Mouse (Mus musculus): ENCODE results near the gene Gtf2h2. TPM values are rescaled to one million over a fixed set of nuclear protein-coding genes. Genes with fewer than 3 reads are reported as not detected.
"Not testable (repeated sequence)": the region's sequence is repeated elsewhere in the genome, so short reads cannot be mapped to it uniquely, and the experiment has no call there.

Gene Gtf2h2
- polyA plus RNA-seq, 1 experiment from 2014 or later = 75.9 TPM

- no peaks in the 10 kb centered on the region for H3K27me3 ChIP-seq
- no peak overlapping the region for H3K27ac ChIP-seq
- H3K9ac ChIP-seq (replicated peaks) = no peak overlapping the region
- no peak overlapping the region for H3K4me3 ChIP-seq (replicated peaks)
- WGBS = 97% methylated on average over 2 of the region's 2 CpGs
- H3K9me3 ChIP-seq = peaks cover 6% of the 10 kb centered on the region; the same call in 1 of the 2 replicates
- H3K36me3 ChIP-seq = peaks cover 55% of the 10 kb centered on the region
- H3K4me1 ChIP-seq (replicated peaks) = no peaks in the 10 kb centered on the region
- no peak for ATAC-seq
- H3K4me2 ChIP-seq (replicated peaks) = no peak overlapping the region
Observed at GRCm38 (mm10) chr13:100463527-100464222, 28.7 kb downstream of the Gtf2h2 start.

DNA sequence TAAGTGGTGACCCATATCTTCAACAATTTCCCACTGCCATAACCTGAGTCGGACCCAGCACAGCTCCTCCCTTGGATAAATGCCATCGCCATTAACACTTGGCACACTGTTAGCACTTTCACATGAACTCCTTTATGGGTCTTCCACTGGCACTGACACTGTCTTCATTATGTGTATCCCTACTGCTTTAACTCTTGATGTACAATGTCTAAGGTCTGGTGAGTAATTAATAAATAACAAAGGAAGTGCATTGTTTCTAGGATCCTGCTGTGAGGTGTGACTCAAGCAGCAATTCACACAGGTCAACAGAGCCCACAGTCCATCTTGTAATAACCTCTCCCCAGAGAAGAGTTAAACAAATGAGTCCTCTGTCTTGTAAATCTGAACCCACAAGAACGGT, 31.0 kb downstream of the Gtf2h2 start:
- Histone ChIP-seq H3K27me3 (no peaks in the 10 kb centered on the region), H3K4me3 (replicated peaks) (no peak overlapping the region), H3K4me1 (replicated peaks) (no peaks in the 10 kb centered on the region), H3K27ac (no peak overlapping the region), H3K4me2 (replicated peaks) (no peak overlapping the region), H3K9ac (replicated peaks) (no peak overlapping the region), H3K9me3 (no peaks in the 10 kb centered on the region), H3K36me3 (peaks cover 34% of the 10 kb centered on the region)
- no peak for ATAC-seq
- WGBS = 81% methylated on average over 3 of the region's 3 CpGs

- H3K4me2 ChIP-seq (replicated peaks); H3K9ac ChIP-seq (replicated peaks); H3K4me3 ChIP-seq (replicated peaks); H3K36me3 ChIP-seq; H3K9me3 ChIP-seq; ATAC-seq; H3K4me1 ChIP-seq (replicated peaks); H3K27ac ChIP-seq; H3K27me3 ChIP-seq: not testable (repeated sequence)
- WGBS = 86% methylated on average over 8 of the region's 8 CpGs
Observed at GRCm38 (mm10) chr13:100452415-100453127, 39.8 kb downstream of the Gtf2h2 start, which contains the start of gene Naip1. Gene Naip1, minus strand, starts transcription at chr13:100452869.

- H3K27me3 ChIP-seq = no peaks in the 10 kb centered on the region
- H3K9ac ChIP-seq (replicated peaks) = no peak overlapping the region
- no peaks in the 10 kb centered on the region for H3K4me1 ChIP-seq (replicated peaks)
- WGBS = 89% methylated on average over 1 of the region's 1 CpGs
- no peaks in the 10 kb centered on the region for H3K36me3 ChIP-seq
- H3K27ac ChIP-seq = no peak overlapping the region
- no peak overlapping the region for H3K4me3 ChIP-seq (replicated peaks)
- no peak for ATAC-seq
- H3K9me3 ChIP-seq = no peaks in the 10 kb centered on the region
- no peak overlapping the region for H3K4me2 ChIP-seq (replicated peaks)
Observed at GRCm38 (mm10) chr13:100449495-100449894, 42.9 kb downstream of the Gtf2h2 start.

GRCm38 (mm10) chr13:100440116-100440515, 52.3 kb downstream of the Gtf2h2 start:
- no peak overlapping the region for H3K9ac ChIP-seq (replicated peaks)
- no peak overlapping the region for H3K4me3 ChIP-seq (replicated peaks)
- no peaks in the 10 kb centered on the region for H3K9me3 ChIP-seq
- WGBS = 72% methylated on average over 3 of the region's 3 CpGs
- no peak overlapping the region for H3K4me2 ChIP-seq (replicated peaks)
- no peaks in the 10 kb centered on the region for H3K27me3 ChIP-seq
- no peak overlapping the region for H3K27ac ChIP-seq
- no peaks in the 10 kb centered on the region for H3K36me3 ChIP-seq
- no peak for ATAC-seq
- no peaks in the 10 kb centered on the region for H3K4me1 ChIP-seq (replicated peaks)

GRCm38 (mm10) chr13:100438701-100439100, 53.7 kb downstream of the Gtf2h2 start:
- H3K4me1 ChIP-seq (replicated peaks) = no peaks in the 10 kb centered on the region
- ATAC-seq = no peak

GRCm38 (mm10) chr13:100437322-100437825, 55.0 kb downstream of the Gtf2h2 start:
- Histone ChIP-seq H3K4me1 (replicated peaks) (no peaks in the 10 kb centered on the region), H3K27me3 (no peaks in the 10 kb centered on the region), H3K4me2 (replicated peaks) (no peak overlapping the region), H3K9ac (replicated peaks) (no peak overlapping the region), H3K9me3 (no peaks in the 10 kb centered on the region), H3K27ac (no peak overlapping the region), H3K36me3 (no peaks in the 10 kb centered on the region), H3K4me3 (replicated peaks) (no peak overlapping the region)
- 89% methylated on average over 3 of the region's 3 CpGs for WGBS
- no peak for ATAC-seq

More at GRCm38 (mm10) chr13:100438701-100439100, 53.7 kb downstream of the Gtf2h2 start:
- 69% methylated on average over 1 of the region's 1 CpGs for WGBS
- H3K9me3 ChIP-seq = no peaks in the 10 kb centered on the region
- no peak overlapping the region for H3K9ac ChIP-seq (replicated peaks)
- no peak overlapping the region for H3K4me2 ChIP-seq (replicated peaks)
- H3K36me3 ChIP-seq = no peaks in the 10 kb centered on the region
- H3K27me3 ChIP-seq = no peaks in the 10 kb centered on the region
- no peak overlapping the region for H3K27ac ChIP-seq
- no peak overlapping the region for H3K4me3 ChIP-seq (replicated peaks)

DNA sequence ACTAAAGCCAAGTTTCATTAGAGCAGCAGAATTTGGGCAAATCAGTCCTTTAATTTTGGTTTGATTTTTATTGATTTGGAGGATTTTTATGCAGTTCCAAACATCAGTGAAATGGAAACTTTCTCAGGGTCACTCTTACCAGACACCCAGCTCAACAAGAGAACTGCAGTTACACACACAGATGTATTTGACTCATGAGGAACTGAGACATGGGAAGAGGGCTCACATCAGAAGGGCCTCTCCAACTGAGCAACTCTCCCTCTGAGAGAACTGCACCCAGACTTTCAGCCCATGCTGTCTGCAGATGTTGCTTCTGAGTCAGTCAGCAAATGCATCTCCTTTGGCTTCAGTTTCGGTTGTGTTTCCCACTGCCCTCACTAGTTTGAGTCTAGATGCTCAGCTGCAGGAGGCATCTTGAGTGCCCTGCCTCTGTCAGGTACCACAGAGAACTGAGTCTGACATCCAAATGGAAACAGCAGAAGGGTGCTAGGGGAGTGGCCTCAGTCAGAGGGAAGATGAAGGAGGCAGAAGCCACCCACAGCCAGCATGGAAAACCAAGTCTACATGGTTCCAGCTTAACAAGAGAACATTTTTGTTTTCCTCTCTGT, 55.7 kb downstream of the Gtf2h2 start:
- not testable (repeated sequence) for ATAC-seq; H3K36me3 ChIP-seq; H3K27ac ChIP-seq; H3K27me3 ChIP-seq; H3K9me3 ChIP-seq; H3K4me3 ChIP-seq (replicated peaks); H3K4me2 ChIP-seq (replicated peaks); H3K9ac ChIP-seq (replicated peaks); H3K4me1 ChIP-seq (replicated peaks)
- WGBS = 81% methylated on average over 1 of the region's 1 CpGs

GRCm38 (mm10) chr13:100419958-100420357, 72.4 kb downstream of the Gtf2h2 start:
- not testable (repeated sequence) for H3K4me2 ChIP-seq (replicated peaks); H3K27ac ChIP-seq; H3K9ac ChIP-seq (replicated peaks); ATAC-seq; H3K4me3 ChIP-seq (replicated peaks); H3K36me3 ChIP-seq; H3K9me3 ChIP-seq; H3K27me3 ChIP-seq; H3K4me1 ChIP-seq (replicated peaks)
- 91% methylated on average over 7 of the region's 7 CpGs for WGBS

DNA sequence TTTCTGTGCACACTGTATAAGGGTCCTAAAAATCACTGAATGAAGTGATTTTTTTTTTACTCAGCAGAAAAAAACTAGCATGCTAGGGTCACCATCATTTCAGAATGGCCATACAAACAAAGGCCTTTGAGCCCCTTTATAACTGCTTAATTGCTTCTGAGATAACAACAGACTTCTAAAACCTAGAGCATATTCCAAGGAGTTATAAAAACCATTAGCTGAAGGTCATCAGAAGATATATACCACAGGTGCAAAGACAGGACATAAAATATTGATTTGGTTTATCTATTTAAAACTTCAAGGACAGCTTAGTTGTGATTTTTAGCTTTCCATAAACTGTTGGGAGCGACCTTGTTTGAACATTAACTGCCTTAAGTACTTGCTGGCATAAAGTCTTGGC, 78.0 kb downstream of the Gtf2h2 start:
- 65% methylated on average over 1 of the region's 1 CpGs for WGBS
- no peaks in the 10 kb centered on the region for H3K4me1 ChIP-seq (replicated peaks)
- no peak overlapping the region for H3K27ac ChIP-seq
- ATAC-seq = no peak
- no peaks in the 10 kb centered on the region for H3K27me3 ChIP-seq
- no peak overlapping the region for H3K4me3 ChIP-seq (replicated peaks)
- H3K9me3 ChIP-seq = peaks cover 6% of the 10 kb centered on the region
- no peak overlapping the region for H3K4me2 ChIP-seq (replicated peaks)
- H3K36me3 ChIP-seq = no peaks in the 10 kb centered on the region
- H3K9ac ChIP-seq (replicated peaks) = no peak overlapping the region
